Mouse (Mus musculus): ENCODE results near the gene Fam183b. TPM values are rescaled to one million over a fixed set of nuclear protein-coding genes. Genes with fewer than 3 reads are reported as not detected.

Fam183b gene
- polyA plus RNA-seq, 1 experiment from 2014 or later = 10.1 TPM

DNA sequence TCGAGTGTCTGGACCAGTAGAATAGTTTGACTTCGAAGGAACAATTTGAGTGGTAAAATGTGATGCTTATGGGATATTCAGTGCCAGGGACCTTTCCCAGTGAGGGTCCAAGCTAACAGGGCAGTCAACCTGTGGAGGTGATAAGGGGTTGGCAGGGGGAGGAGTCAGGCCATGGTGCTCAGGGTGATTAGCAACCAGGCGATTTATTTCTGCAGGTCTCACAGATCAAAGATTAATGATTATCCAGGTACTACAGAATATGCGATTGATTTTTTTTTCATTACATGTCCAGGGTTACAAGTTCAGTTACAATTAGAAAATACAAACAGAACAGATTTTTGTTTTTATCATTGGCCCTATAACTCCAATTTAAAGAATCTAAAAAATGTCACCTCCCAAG, 2.1 kb upstream of the Fam183b start:
- Histone ChIP-seq H3K9ac (replicated peaks) (no peak overlapping the region), H3K27me3 (replicated peaks) (no peaks in the 10 kb centered on the region), H3K4me2 (no peak overlapping the region), H3K36me3 (no peaks in the 10 kb centered on the region), H3K27ac (replicated peaks) (no peak overlapping the region), H3K9me3 (replicated peaks) (no peaks in the 10 kb centered on the region), H3K4me3 (replicated peaks) (no peak overlapping the region), H3K4me1 (peaks cover 7% of the 10 kb centered on the region; the same call in 1 of the 2 replicates)
- 79% methylated on average over 4 of the region's 4 CpGs for WGBS
- ATAC-seq (ENCODE audit: low FRiP score) = no peak

DNA sequence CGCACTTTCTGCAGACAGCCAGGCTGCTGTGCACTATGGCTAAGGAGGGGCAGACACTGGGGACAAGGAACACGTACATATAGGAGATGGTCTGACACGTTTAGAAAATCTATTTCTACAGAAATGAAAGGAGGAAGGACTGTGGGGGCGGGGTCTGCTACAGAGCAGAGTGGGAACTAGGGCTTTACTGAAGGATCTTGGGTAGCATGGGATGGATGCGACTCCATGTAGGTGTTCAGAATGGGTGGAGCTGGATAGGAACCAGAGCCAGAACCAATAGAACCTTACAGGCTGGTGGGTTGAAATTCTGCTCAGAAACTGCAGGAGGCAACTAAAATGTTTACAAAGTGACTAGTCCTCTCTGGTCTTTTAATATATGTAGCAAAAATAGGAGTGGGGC, 2.0 kb downstream of the Fam183b start:
- Histone ChIP-seq H3K9me3 (replicated peaks) (no peaks in the 10 kb centered on the region), H3K4me1 (peaks cover 7% of the 10 kb centered on the region; the same call in 1 of the 2 replicates), H3K9ac (replicated peaks) (no peak overlapping the region), H3K36me3 (no peaks in the 10 kb centered on the region), H3K27me3 (replicated peaks) (no peaks in the 10 kb centered on the region), H3K27ac (replicated peaks) (no peak overlapping the region), H3K4me3 (replicated peaks) (no peak overlapping the region), H3K4me2 (no peak overlapping the region)
- 88% methylated on average over 5 of the region's 5 CpGs for WGBS
- ATAC-seq (ENCODE audit: low FRiP score) = no peak

DNA sequence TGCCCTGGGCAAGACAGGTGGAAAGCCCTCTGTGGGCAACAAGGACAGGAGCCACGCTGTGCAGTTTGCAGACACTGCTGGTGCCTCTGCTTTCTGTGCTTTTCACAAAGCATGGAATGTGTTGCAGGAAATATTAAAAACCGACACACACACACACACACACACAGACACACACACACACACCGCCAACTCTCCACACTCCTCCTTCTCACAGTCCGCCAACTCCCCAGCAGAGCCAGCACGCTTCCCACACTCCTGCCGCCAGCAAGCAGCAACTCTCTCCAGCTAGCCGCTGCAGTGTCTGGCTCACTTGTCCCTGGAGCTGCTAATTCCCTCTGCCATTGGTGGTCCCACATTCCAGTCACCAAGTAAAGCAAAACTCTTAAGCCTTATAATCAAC, 4.9 kb downstream of the Fam183b start:
- Histone ChIP-seq H3K27me3 (replicated peaks) (no peaks in the 10 kb centered on the region), H3K9me3 (replicated peaks) (no peaks in the 10 kb centered on the region), H3K9ac (replicated peaks) (no peak overlapping the region), H3K4me3 (replicated peaks) (no peak overlapping the region), H3K27ac (replicated peaks) (no peak overlapping the region), H3K4me1 (peaks cover 4% of the 10 kb centered on the region; the same call in 1 of the 2 replicates), H3K4me2 (no peak overlapping the region), H3K36me3 (no peaks in the 10 kb centered on the region)
- 83% methylated on average over 7 of the region's 7 CpGs for WGBS
- no peak for ATAC-seq (ENCODE audit: low FRiP score)

DNA sequence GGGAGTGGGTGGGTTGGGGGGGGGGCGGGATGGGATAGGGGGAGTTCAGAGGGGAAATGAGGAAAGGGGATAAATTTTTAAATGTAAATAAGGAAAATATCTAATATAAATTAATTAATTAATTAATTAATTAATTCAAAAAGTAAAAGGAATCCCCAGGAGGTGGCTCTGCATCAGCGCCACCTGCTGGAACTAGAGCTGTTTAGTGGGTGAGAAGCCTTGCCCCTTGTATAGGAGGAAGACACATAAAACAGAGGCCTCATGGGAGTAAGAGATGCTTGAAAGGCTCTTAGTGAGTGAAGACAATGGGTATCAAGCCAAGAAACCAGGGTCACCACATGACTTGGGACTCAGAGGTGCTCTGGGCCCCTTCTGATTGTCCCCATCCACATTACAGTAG, 5.9 kb downstream of the Fam183b start:
- WGBS = 73% methylated on average over 2 of the region's 2 CpGs
- Histone ChIP-seq H3K4me1 (no peaks in the 10 kb centered on the region), H3K9ac (replicated peaks) (no peak overlapping the region), H3K4me3 (replicated peaks) (no peak overlapping the region), H3K27ac (replicated peaks) (no peak overlapping the region), H3K36me3 (no peaks in the 10 kb centered on the region), H3K27me3 (replicated peaks) (no peaks in the 10 kb centered on the region), H3K4me2 (no peak overlapping the region), H3K9me3 (replicated peaks) (no peaks in the 10 kb centered on the region)
- no peak for ATAC-seq (ENCODE audit: low FRiP score)

DNA sequence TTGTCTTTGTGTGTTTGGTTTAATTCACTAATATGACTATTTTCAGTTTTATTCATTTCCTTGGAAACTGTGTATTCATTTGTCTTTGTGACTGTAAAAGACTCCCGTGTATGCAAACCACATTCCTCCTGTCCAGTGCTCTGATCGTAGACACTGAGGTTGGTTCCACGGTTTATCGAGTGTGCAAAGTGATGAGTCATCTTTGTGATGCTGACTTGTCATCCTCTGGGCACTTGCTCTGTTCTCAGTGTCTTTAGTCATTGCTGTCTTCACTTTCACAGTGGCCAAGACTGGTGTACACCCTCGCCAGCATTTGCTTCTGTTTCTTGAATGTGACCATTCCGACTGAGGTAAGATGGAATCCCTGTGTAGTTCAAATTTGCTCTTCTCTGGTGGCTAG, 11.1 kb downstream of the Fam183b start:
- no peaks in the 10 kb centered on the region for H3K9me3 ChIP-seq (replicated peaks)
- no peaks in the 10 kb centered on the region for H3K36me3 ChIP-seq
- H3K4me1 ChIP-seq = no peaks in the 10 kb centered on the region
- H3K4me3 ChIP-seq (replicated peaks) = no peak overlapping the region
- H3K27ac ChIP-seq (replicated peaks) = no peak overlapping the region
- WGBS = 87% methylated on average over 6 of the region's 6 CpGs
- H3K27me3 ChIP-seq (replicated peaks) = no peaks in the 10 kb centered on the region
- H3K9ac ChIP-seq (replicated peaks) = no peak overlapping the region
- H3K4me2 ChIP-seq = no peak overlapping the region
- ATAC-seq (ENCODE audit: low FRiP score) = no peak

DNA sequence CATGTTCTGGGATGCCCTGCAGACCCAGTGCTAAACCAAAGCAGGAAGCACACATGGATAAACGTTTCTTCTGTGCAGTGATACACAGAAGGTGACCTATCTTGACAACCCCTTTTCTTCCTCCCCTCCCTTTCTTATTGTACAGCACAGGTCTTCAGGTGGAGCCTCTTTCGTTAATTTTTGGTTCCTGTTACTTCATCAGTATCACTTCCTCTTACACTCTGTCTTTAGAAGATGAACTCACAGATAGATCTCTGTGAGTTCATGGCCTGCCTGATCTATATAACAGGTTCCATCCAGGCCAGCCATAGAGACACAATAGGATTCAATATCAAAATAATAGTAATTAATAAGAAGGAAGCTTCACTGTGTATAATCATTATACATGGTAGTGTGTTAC, 11.7 kb downstream of the Fam183b start:
- Histone ChIP-seq H3K9ac (replicated peaks) (no peak overlapping the region), H3K4me2 (no peak overlapping the region), H3K27me3 (replicated peaks) (no peaks in the 10 kb centered on the region), H3K9me3 (replicated peaks) (no peaks in the 10 kb centered on the region), H3K27ac (replicated peaks) (no peak overlapping the region), H3K36me3 (no peaks in the 10 kb centered on the region), H3K4me3 (replicated peaks) (no peak overlapping the region), H3K4me1 (no peaks in the 10 kb centered on the region)
- 61% methylated on average over 2 of the region's 2 CpGs for WGBS
- ATAC-seq (ENCODE audit: low FRiP score) = no peak

DNA sequence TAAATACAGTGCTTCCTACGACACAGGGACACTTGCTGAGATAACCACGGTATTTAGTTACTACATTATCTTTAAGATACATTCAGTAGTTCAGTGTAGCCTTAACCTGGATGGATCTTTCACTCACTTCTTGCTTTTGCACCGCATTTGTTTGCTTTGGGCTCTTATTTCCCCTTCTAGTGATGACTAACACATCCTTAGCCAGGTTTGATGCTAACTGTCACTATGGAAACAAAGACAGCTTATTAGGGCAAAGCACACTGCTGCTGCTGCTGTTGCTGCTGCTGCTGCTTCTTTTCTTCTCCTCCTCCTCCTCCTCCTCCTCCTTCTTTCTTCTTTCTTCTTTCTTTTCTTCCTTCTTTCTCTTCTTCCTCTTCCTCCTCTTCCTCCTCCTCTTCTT, 12.2 kb downstream of the Fam183b start:
- no peak overlapping the region for H3K27ac ChIP-seq (replicated peaks)
- 39% methylated on average over 3 of the region's 3 CpGs for WGBS
- ATAC-seq (ENCODE audit: low FRiP score) = no peak

DNA sequence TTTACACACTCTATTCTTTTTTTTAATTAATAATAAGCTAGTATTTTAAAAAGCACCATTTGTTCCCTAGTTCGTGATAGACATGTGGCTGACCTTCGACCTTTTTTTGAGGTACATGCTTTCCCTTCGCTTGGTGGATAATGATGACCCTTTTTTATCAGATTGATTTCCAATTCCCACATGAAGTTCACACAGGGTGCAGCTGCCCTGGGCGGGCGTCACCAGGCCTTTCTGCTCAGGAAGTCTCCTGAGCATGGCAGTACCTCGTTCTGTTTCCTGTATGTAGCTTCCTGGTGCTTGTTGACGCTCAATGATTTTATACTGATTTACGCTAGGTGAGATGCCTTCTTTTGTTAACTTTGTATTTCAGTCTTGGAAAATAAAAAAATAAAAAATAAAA, 13.4 kb downstream of the Fam183b start:
- Histone ChIP-seq H3K4me3 (replicated peaks) (no peak overlapping the region), H3K9ac (replicated peaks) (no peak overlapping the region), H3K4me1 (no peaks in the 10 kb centered on the region), H3K27ac (replicated peaks) (no peak overlapping the region), H3K27me3 (replicated peaks) (no peaks in the 10 kb centered on the region), H3K4me2 (no peak overlapping the region), H3K9me3 (replicated peaks) (no peaks in the 10 kb centered on the region), H3K36me3 (no peaks in the 10 kb centered on the region)
- 89% methylated on average over 8 of the region's 8 CpGs for WGBS
- no peak for ATAC-seq (ENCODE audit: low FRiP score)

More for the DNA sequence above, 12.2 kb downstream of the Fam183b start:
- H3K9ac ChIP-seq (replicated peaks) = no peak overlapping the region
- no peak overlapping the region for H3K4me3 ChIP-seq (replicated peaks)
- H3K9me3 ChIP-seq (replicated peaks) = no peaks in the 10 kb centered on the region
- no peak overlapping the region for H3K4me2 ChIP-seq
- no peaks in the 10 kb centered on the region for H3K4me1 ChIP-seq
- H3K27me3 ChIP-seq (replicated peaks) = no peaks in the 10 kb centered on the region
- H3K36me3 ChIP-seq = no peaks in the 10 kb centered on the region

DNA sequence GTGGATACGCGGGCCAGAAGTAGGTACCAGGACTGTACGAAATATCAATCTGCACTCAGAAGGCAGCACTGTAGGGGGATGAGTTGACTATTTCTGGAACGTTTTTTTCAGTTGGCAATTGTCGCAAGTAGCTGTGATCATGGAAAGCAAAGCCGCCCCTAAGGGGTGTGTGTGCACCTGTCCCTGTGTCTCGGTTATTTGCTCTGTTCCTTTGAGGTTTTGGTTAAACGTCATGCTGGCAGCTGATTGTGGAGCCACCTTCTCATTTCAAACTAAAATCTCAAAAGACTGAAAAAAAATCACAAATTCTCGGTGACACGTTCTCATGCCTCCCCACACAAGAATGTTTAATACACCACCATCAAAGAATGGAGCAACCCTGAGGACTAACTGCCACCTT, 14.1 kb downstream of the Fam183b start:
- Histone ChIP-seq H3K4me2 (no peak overlapping the region), H3K36me3 (no peaks in the 10 kb centered on the region), H3K4me1 (no peaks in the 10 kb centered on the region), H3K4me3 (replicated peaks) (no peak overlapping the region), H3K27me3 (replicated peaks) (no peaks in the 10 kb centered on the region), H3K9me3 (replicated peaks) (no peaks in the 10 kb centered on the region), H3K27ac (replicated peaks) (no peak overlapping the region), H3K9ac (replicated peaks) (no peak overlapping the region)
- ATAC-seq (ENCODE audit: low FRiP score) = no peak
- WGBS = 87% methylated on average over 10 of the region's 10 CpGs

DNA sequence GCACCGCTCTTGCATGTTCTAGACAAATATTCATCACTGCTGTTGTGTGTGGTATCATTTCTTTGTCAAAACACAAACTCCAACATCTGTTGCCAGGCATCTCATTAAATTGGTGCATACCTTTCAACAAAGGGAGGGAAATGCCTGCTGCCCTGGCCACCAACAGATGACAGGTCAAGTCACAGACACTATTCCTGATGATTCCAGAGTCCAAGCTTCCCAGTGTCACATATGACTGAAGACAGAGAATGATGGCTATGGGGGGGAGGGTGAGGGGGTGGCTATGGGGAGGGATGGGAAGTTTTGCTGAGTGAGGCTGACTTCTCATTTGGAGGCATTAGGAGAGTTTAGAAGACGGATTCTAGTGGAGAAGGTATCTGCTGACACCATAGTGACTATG, 17.6 kb downstream of the Fam183b start:
- 93% methylated on average over 2 of the region's 2 CpGs for WGBS
- Histone ChIP-seq H3K27me3 (replicated peaks) (no peaks in the 10 kb centered on the region), H3K9me3 (replicated peaks) (no peaks in the 10 kb centered on the region), H3K27ac (replicated peaks) (no peak overlapping the region), H3K4me2 (no peak overlapping the region), H3K4me3 (replicated peaks) (no peak overlapping the region), H3K9ac (replicated peaks) (no peak overlapping the region), H3K36me3 (no peaks in the 10 kb centered on the region), H3K4me1 (no peaks in the 10 kb centered on the region)
- ATAC-seq (ENCODE audit: low FRiP score) = no peak

DNA sequence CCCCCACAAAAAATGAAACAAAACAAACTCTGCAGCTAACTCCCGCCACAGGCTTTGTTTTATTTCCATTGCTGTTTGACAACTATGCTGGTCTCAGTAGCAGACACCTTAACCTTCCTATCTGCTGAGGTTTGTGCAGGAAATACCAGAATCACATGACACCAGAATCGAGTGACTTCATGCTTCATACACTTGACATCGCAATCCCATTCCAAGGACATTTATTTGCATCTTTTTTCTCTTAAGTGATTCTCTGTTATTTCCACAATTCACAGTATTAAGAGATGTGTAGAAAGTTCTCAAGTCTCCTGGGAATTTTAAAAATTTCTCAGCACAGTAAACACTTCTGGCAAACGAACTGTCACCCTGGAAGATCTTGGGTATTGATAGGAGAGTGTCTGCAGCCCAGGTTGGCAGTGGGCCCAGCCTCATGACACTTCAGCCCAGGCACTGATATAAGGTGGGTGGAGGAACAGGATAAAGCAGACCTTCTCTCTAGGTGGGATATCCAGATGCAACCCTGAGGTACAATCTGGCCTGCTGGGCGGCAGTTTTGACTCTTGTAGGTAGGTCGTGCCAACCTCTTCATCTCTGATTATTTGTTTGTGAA, 19.2 kb downstream of the Fam183b start, which contains the start of gene Olfr314:
Gene Olfr314 (plus strand): TSS at position 473 of the 610 bp plus-strand sequence.
- 85% methylated on average over 6 of the region's 6 CpGs for WGBS
- no peak for ATAC-seq (ENCODE audit: low FRiP score)

DNA sequence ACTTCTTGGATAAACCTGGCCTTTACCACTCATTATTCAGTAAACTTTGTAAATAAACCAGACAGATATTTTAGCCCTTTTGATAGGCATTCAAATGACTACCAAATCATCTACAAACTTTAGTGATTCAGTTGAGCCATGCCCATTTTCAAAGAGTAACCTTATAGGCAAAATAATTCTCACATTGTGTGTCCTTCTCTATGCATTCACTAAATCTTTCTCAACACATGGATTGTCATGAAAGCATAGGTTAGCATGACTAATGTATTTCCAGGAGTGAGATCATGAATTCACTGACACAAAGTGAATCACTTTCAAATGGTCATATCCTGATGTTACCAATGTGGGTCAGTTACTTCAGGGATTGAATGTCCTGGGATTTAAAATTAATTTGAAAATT, 28.9 kb downstream of the Fam183b start, which contains the start of gene Olfr315:
Gene Olfr315 (plus strand): TSS at position 301 of the 400 bp plus-strand sequence.
- Histone ChIP-seq H3K27me3 (replicated peaks) (no peaks in the 10 kb centered on the region), H3K9ac (replicated peaks) (no peak within 1 kb of the TSS), H3K9me3 (replicated peaks) (no peaks in the 10 kb centered on the region), H3K4me1 (no peaks in the 10 kb centered on the region), H3K4me2 (no peak within 1 kb of the TSS), H3K36me3 (no peaks in the 10 kb centered on the region), H3K27ac (replicated peaks) (no peak within 1 kb of the TSS), H3K4me3 (replicated peaks) (no peak within 1 kb of the TSS)
- no peak for ATAC-seq (ENCODE audit: low FRiP score)

More for the DNA sequence above, 19.2 kb downstream of the Fam183b start, which contains the start of gene Olfr314:
- Histone ChIP-seq H3K4me2 (no peak within 1 kb of the TSS), H3K27ac (replicated peaks) (no peak within 1 kb of the TSS), H3K9me3 (replicated peaks) (no peaks in the 10 kb centered on the region), H3K9ac (replicated peaks) (no peak within 1 kb of the TSS), H3K4me3 (replicated peaks) (no peak within 1 kb of the TSS), H3K36me3 (no peaks in the 10 kb centered on the region), H3K4me1 (no peaks in the 10 kb centered on the region), H3K27me3 (replicated peaks) (no peaks in the 10 kb centered on the region)

Measured in neural tube, embryonic 15.5 days (tissue).